Mouse (Mus musculus): ENCODE results near the gene Sparc. TPM values are rescaled to one million over a fixed set of nuclear protein-coding genes. Genes with fewer than 3 reads are reported as not detected.

Gene Sparc
- polyA plus RNA-seq (2014; fragmentation: Nextera tagmentation; extraction: Ambion mirVana): 1,182 and 1,259 TPM in 2 replicates

GRCm38 (mm10) chr11:55422978-55423377 is at the start of gene Sparc:
Gene Sparc (minus strand): TSS chr11:55423183.
- Histone ChIP-seq H3K27ac (ENCODE audit: low read depth, low read length) (peak within 1 kb of the TSS; percentile 85), H3K27me3 (ENCODE audit: control insufficient read depth, insufficient read depth, low read length) (no peaks in the 10 kb centered on the region), H3K9me3 (replicated peaks; ENCODE audit: control insufficient read depth, low read length) (no peaks in the 10 kb centered on the region), H3K36me3 (ENCODE audit: control insufficient read depth, insufficient read depth, low read length) (no peaks in the 10 kb centered on the region), H3K4me3 (ENCODE audit: low read depth, low read length) (no peak within 1 kb of the TSS), H3K9ac (ENCODE audit: low read depth, low read length) (peak within 1 kb of the TSS; percentile 43; the same call in 1 of the 2 replicates), H3K4me2 (peak within 1 kb of the TSS; percentile 6; the same call in 1 of the 2 replicates), H3K4me1 (ENCODE audit: control insufficient read depth, insufficient read depth, low read length) (peaks cover 32% of the 10 kb centered on the region)
- WGBS (ENCODE audit: insufficient replicate concordance): 81% methylated on average over 1 of the region's 1 CpGs
- ATAC-seq (replicated peaks; ENCODE audit: insufficient number of reproducible peaks, low FRiP score, low TSS enrichment): no peak

- no peak for ATAC-seq (replicated peaks; ENCODE audit: insufficient number of reproducible peaks, low FRiP score, low TSS enrichment)
- no peaks in the 10 kb centered on the region for H3K27me3 ChIP-seq (ENCODE audit: control insufficient read depth, insufficient read depth, low read length)
- peaks cover 23% of the 10 kb centered on the region for H3K4me1 ChIP-seq (ENCODE audit: control insufficient read depth, insufficient read depth, low read length)
- H3K9ac ChIP-seq (ENCODE audit: low read depth, low read length): peak overlapping the region; percentile 100; the same call in 1 of the 2 replicates
- H3K4me3 ChIP-seq (ENCODE audit: low read depth, low read length): peak overlapping the region; percentile 100
- 86% methylated on average over 7 of the region's 7 CpGs for WGBS (ENCODE audit: insufficient replicate concordance)
- H3K36me3 ChIP-seq (ENCODE audit: control insufficient read depth, insufficient read depth, low read length): 0 out of 2 replicates have a peak, but pooled peaks cover 5% of the 10 kb centered on the region
- H3K27ac ChIP-seq (ENCODE audit: low read depth, low read length): no peak overlapping the region
- no peaks in the 10 kb centered on the region for H3K9me3 ChIP-seq (replicated peaks; ENCODE audit: control insufficient read depth, low read length)
- H3K4me2 ChIP-seq: peak overlapping the region; percentile 87
Measured at GRCm38 (mm10) chr11:55471467-55471866, 48.5 kb upstream of the Sparc start.

GRCm38 (mm10) chr11:55470761-55471160 is 47.8 kb upstream of the Sparc start:
- Histone ChIP-seq H3K36me3 (ENCODE audit: control insufficient read depth, insufficient read depth, low read length) (0 out of 2 replicates have a peak, but pooled peaks cover 5% of the 10 kb centered on the region), H3K4me3 (ENCODE audit: low read depth, low read length) (peak overlapping the region; percentile 100), H3K9ac (ENCODE audit: low read depth, low read length) (peak overlapping the region; percentile 100), H3K9me3 (replicated peaks; ENCODE audit: control insufficient read depth, low read length) (no peaks in the 10 kb centered on the region), H3K27me3 (ENCODE audit: control insufficient read depth, insufficient read depth, low read length) (no peaks in the 10 kb centered on the region), H3K4me1 (ENCODE audit: control insufficient read depth, insufficient read depth, low read length) (peaks cover 23% of the 10 kb centered on the region), H3K4me2 (peak overlapping the region; percentile 87), H3K27ac (ENCODE audit: low read depth, low read length) (peak overlapping the region; percentile 89; the same call in 1 of the 2 replicates)
- WGBS (ENCODE audit: insufficient replicate concordance): 46% methylated on average over 8 of the region's 8 CpGs
- no peak for ATAC-seq (replicated peaks; ENCODE audit: insufficient number of reproducible peaks, low FRiP score, low TSS enrichment)

DNA sequence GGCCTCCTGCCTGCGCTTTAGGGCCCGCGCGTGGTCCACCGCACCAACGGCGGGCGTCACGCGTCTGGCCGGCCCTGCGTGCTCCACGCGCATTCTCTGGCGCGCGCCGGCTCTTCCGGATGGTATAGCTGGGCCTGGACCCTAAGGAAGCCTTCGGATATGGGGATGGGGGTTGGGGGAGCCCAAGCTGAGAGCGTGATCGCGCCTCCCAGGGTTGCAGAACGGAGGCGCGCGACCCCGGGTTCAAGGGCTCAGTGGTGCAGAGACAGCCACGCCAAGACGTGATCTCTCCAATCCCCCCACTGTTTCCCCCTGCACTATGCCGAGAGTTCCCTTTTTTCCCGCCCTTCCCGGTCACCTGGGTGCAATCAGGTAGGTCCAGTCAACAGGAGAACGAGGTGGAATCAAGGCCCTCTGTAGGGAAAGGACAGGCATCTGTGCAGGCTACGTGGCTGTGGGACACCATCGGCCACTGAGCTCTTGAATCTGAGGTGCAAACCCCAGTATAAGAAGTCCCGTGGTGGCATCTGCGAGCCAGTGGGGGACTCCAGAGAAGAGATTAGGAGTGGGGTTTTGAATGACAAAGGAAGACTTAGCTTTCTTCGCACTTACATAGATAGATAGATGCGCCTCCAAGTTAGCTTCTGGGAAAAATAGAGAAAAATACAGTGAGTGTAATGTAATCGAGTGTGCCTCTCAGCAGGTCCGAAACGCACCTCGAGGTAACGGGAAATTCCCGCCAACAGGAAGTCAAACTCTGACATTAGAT is 47.1 kb upstream of the Sparc start:
- no peak for ATAC-seq (replicated peaks; ENCODE audit: insufficient number of reproducible peaks, low FRiP score, low TSS enrichment)
- H3K9me3 ChIP-seq (replicated peaks; ENCODE audit: control insufficient read depth, low read length): no peaks in the 10 kb centered on the region
- 1% methylated on average over 44 of the region's 46 CpGs for WGBS (ENCODE audit: insufficient replicate concordance)

GRCm38 (mm10) chr11:55469048-55469843 is 46.3 kb upstream of the Sparc start, which contains the start of gene G3bp1:
Gene G3bp1 (plus strand): TSS chr11:55469685.
- ATAC-seq (replicated peaks; ENCODE audit: insufficient number of reproducible peaks, low FRiP score, low TSS enrichment): peak; percentile 97

More for the DNA sequence above, 47.1 kb upstream of the Sparc start:
- Histone ChIP-seq H3K27me3 (ENCODE audit: control insufficient read depth, insufficient read depth, low read length) (no peaks in the 10 kb centered on the region), H3K4me1 (ENCODE audit: control insufficient read depth, insufficient read depth, low read length) (peaks cover 23% of the 10 kb centered on the region), H3K27ac (ENCODE audit: low read depth, low read length) (peak overlapping the region; percentile 89), H3K36me3 (ENCODE audit: control insufficient read depth, insufficient read depth, low read length) (0 out of 2 replicates have a peak, but pooled peaks cover 5% of the 10 kb centered on the region), H3K9ac (ENCODE audit: low read depth, low read length) (peak overlapping the region; percentile 100), H3K4me3 (ENCODE audit: low read depth, low read length) (peak overlapping the region; percentile 100), H3K4me2 (peak overlapping the region; percentile 87)

DNA sequence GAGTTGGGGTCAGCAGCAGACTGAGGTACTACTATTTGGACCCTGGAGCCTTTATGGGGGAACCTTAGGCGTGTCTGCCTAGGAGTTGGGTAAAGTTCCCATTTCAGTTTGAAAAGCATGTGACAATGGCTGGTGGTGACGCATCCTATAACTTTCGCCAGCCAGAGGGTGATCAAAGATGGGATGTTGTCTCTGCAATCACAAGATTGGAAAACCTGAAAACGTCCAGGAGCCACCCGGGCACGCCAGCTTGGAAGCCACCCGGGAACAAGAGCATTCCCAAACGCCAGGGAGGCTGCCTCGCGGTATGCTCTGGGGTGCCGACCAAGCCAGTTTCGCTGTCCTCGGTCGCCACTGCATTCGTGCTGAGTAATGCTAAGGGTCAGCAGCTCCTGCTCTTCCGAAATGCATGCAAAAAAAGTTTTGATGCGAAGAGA is 45.6 kb upstream of the Sparc start:
- 3% methylated on average over 17 of the region's 17 CpGs for WGBS (ENCODE audit: insufficient replicate concordance)
- 0 out of 2 replicates have a peak, but pooled peaks cover 2% of the 10 kb centered on the region for H3K36me3 ChIP-seq (ENCODE audit: control insufficient read depth, insufficient read depth, low read length)
- no peaks in the 10 kb centered on the region for H3K9me3 ChIP-seq (replicated peaks; ENCODE audit: control insufficient read depth, low read length)
- H3K4me2 ChIP-seq: peak overlapping the region; percentile 78
- H3K4me1 ChIP-seq (ENCODE audit: control insufficient read depth, insufficient read depth, low read length): peaks cover 20% of the 10 kb centered on the region
- H3K27ac ChIP-seq (ENCODE audit: low read depth, low read length): peak overlapping the region; percentile 91
- no peaks in the 10 kb centered on the region for H3K27me3 ChIP-seq (ENCODE audit: control insufficient read depth, insufficient read depth, low read length)
- H3K4me3 ChIP-seq (ENCODE audit: low read depth, low read length): peak overlapping the region; percentile 53
- peak overlapping the region; percentile 72 for H3K9ac ChIP-seq (ENCODE audit: low read depth, low read length)
- no peak for ATAC-seq (replicated peaks; ENCODE audit: insufficient number of reproducible peaks, low FRiP score, low TSS enrichment)

More at GRCm38 (mm10) chr11:55469048-55469843, 46.3 kb upstream of the Sparc start, which contains the start of gene G3bp1:
- no peaks in the 10 kb centered on the region for H3K27me3 ChIP-seq (ENCODE audit: control insufficient read depth, insufficient read depth, low read length)
- H3K4me2 ChIP-seq: peak within 1 kb of the TSS; percentile 87
- H3K36me3 ChIP-seq (ENCODE audit: control insufficient read depth, insufficient read depth, low read length): 0 out of 2 replicates have a peak, but pooled peaks cover 3% of the 10 kb centered on the region
- peak within 1 kb of the TSS; percentile 91 for H3K27ac ChIP-seq (ENCODE audit: low read depth, low read length)
- H3K9ac ChIP-seq (ENCODE audit: low read depth, low read length): peak within 1 kb of the TSS; percentile 100
- H3K4me3 ChIP-seq (ENCODE audit: low read depth, low read length): peak within 1 kb of the TSS; percentile 100
- WGBS (ENCODE audit: insufficient replicate concordance): under 1% methylated on average over 57 of the region's 57 CpGs
- peaks cover 23% of the 10 kb centered on the region for H3K4me1 ChIP-seq (ENCODE audit: control insufficient read depth, insufficient read depth, low read length)
- no peaks in the 10 kb centered on the region for H3K9me3 ChIP-seq (replicated peaks; ENCODE audit: control insufficient read depth, low read length)

- no peaks in the 10 kb centered on the region for H3K27me3 ChIP-seq (ENCODE audit: control insufficient read depth, insufficient read depth, low read length)
- peak overlapping the region; percentile 72 for H3K9ac ChIP-seq (ENCODE audit: low read depth, low read length)
- H3K4me1 ChIP-seq (ENCODE audit: control insufficient read depth, insufficient read depth, low read length): peaks cover 15% of the 10 kb centered on the region
- 70% methylated on average over 10 of the region's 10 CpGs for WGBS (ENCODE audit: insufficient replicate concordance)
- peak overlapping the region; percentile 91 for H3K27ac ChIP-seq (ENCODE audit: low read depth, low read length)
- peak overlapping the region; percentile 78 for H3K4me2 ChIP-seq
- peak overlapping the region; percentile 53 for H3K4me3 ChIP-seq (ENCODE audit: low read depth, low read length)
- no peaks in the 10 kb centered on the region for H3K36me3 ChIP-seq (ENCODE audit: control insufficient read depth, insufficient read depth, low read length)
- ATAC-seq (replicated peaks; ENCODE audit: insufficient number of reproducible peaks, low FRiP score, low TSS enrichment): no peak
- no peaks in the 10 kb centered on the region for H3K9me3 ChIP-seq (replicated peaks; ENCODE audit: control insufficient read depth, low read length)
Measured at GRCm38 (mm10) chr11:55468012-55468411, 45.0 kb upstream of the Sparc start.

- Histone ChIP-seq H3K9ac (ENCODE audit: low read depth, low read length) (no peak overlapping the region), H3K36me3 (ENCODE audit: control insufficient read depth, insufficient read depth, low read length) (no peaks in the 10 kb centered on the region), H3K4me2 (no peak overlapping the region), H3K27me3 (ENCODE audit: control insufficient read depth, insufficient read depth, low read length) (no peaks in the 10 kb centered on the region), H3K4me1 (ENCODE audit: control insufficient read depth, insufficient read depth, low read length) (peaks cover 9% of the 10 kb centered on the region), H3K4me3 (ENCODE audit: low read depth, low read length) (no peak overlapping the region), H3K9me3 (replicated peaks; ENCODE audit: control insufficient read depth, low read length) (no peaks in the 10 kb centered on the region), H3K27ac (ENCODE audit: low read depth, low read length) (no peak overlapping the region)
- ATAC-seq (replicated peaks; ENCODE audit: insufficient number of reproducible peaks, low FRiP score, low TSS enrichment): no peak
- 87% methylated on average over 3 of the region's 3 CpGs for WGBS (ENCODE audit: insufficient replicate concordance)
Measured at GRCm38 (mm10) chr11:55465177-55465576, 42.2 kb upstream of the Sparc start.
